Mouse (Mus musculus) T-helper 2 cell (primary cell): ENCODE results near the gene Lamp1.

ENCODE experiments used
- in situ Hi-C: fragments of 300-600 bp; cut with MboI, MseI; formaldehyde crosslinking; loops from one replicate; pipeline ENCODE4 v1.15.1; 2025; ENCODE audit warnings: high pct_unique_total_duplicates

The Lamp1 gene

GRCm38 (mm10) chr8:13162098-13162497 lies 3.1 kb downstream of the Lamp1 start:
- in situ Hi-C loops = no loop called here

GRCm38 (mm10) chr8:13163563-13163962 lies 4.6 kb downstream of the Lamp1 start:
- in situ Hi-C loops = no loop called here

GRCm38 (mm10) chr8:13164361-13164760 lies 5.4 kb downstream of the Lamp1 start:
- in situ Hi-C loops = no loop called here

GRCm38 (mm10) chr8:13170510-13170909 lies 11.5 kb downstream of the Lamp1 start:
- in situ Hi-C loops = no loop called here

- in situ Hi-C loops = no loop called here
These were observed 15.3 kb downstream of the Lamp1 start for GRCm38 (mm10) chr8:13174305-13174704.

GRCm38 (mm10) chr8:13174811-13175210 lies 15.8 kb downstream of the Lamp1 start:
- in situ Hi-C loops = no loop called here

GRCm38 (mm10) chr8:13175650-13176049 lies 16.7 kb downstream of the Lamp1 start:
- in situ Hi-C loops = no loop called here

- in situ Hi-C loops = no loop called here
These were observed 18.4 kb downstream of the Lamp1 start for GRCm38 (mm10) chr8:13177173-13177852.

GRCm38 (mm10) chr8:13178137-13178536 lies 19.2 kb downstream of the Lamp1 start:
- in situ Hi-C loops = no loop called here

- in situ Hi-C loops = no loop called here
These were observed 20.5 kb downstream of the Lamp1 start for GRCm38 (mm10) chr8:13179482-13179881.

GRCm38 (mm10) chr8:13179948-13180347 lies 21.0 kb downstream of the Lamp1 start:
- in situ Hi-C loops = no loop called here

- in situ Hi-C loops = no loop called here
These were observed 21.4 kb downstream of the Lamp1 start for GRCm38 (mm10) chr8:13180408-13180807.

- in situ Hi-C loops = no loop called here
These were observed 22.1 kb downstream of the Lamp1 start for GRCm38 (mm10) chr8:13180911-13181690.

- in situ Hi-C loops = no loop called here
These were observed 22.7 kb downstream of the Lamp1 start for GRCm38 (mm10) chr8:13181691-13181976.

GRCm38 (mm10) chr8:13186819-13187218 lies 27.9 kb downstream of the Lamp1 start:
- in situ Hi-C loops = no loop called here

GRCm38 (mm10) chr8:13187229-13187628 lies 28.3 kb downstream of the Lamp1 start:
- in situ Hi-C loops = no loop called here

- in situ Hi-C loops = no loop called here
These were observed 28.7 kb downstream of the Lamp1 start for GRCm38 (mm10) chr8:13187638-13188037.

- in situ Hi-C loops = no loop called here
These were observed 29.1 kb downstream of the Lamp1 start for GRCm38 (mm10) chr8:13188052-13188555.

- in situ Hi-C loops = no loop called here
These were observed 29.9 kb downstream of the Lamp1 start for GRCm38 (mm10) chr8:13188857-13189256.

- in situ Hi-C loops = no loop called here
These were observed 31.3 kb downstream of the Lamp1 start for GRCm38 (mm10) chr8:13190235-13190634.

- in situ Hi-C loops = no loop called here
These were observed 35.9 kb downstream of the Lamp1 start for GRCm38 (mm10) chr8:13194818-13195217.

- in situ Hi-C loops = no loop called here
These were observed 38.5 kb downstream of the Lamp1 start for GRCm38 (mm10) chr8:13197493-13197892.
